In the genomic region with DNA sequence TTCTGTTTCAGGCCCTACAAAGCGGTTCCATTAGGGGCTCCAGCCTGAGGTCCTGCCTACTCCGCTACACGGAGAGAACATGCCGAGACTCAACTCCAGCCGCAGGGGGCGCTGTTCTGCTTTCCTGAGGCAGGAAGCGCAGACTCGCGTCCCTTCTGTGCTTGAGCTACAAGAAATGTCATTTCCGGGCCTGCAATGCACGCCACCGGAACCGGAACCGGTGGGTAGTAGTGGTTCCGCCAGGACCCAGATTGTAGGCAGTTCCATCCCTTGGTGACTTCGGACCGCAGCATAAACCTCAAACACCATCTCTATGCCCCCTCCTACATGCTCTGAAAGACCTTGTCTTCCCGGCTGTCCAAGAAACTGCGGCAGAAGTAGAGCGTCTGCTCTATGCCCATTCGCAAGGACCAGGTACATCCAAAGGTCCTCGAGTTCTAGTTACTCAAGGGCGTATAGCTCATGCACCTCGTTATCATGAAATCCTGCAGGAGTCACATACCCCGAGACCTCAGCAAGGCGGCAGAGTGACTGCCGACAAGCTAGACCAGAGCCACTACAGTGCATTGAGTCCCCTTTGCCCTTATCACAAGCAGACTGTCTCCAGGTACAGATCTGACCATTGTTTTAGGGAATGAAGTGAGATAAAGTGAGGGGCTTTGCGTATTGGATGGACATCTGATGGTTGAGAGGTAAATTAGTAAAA, we compare ENCODE assay signal across 7 mouse cellular contexts. TPM values are rescaled to one million over a fixed set of nuclear protein-coding genes. Genes with fewer than 3 reads are reported as not detected.
DNase-seq lines count a peak whose midpoint lies in the region; ATAC-seq lines count a peak whose summit lies in the region.

Gene Atp6v0e (plus strand): TSS at position 254 of the 706 bp plus-strand sequence.

- no peaks in the 10 kb centered on the region for H3K36me3 ChIP-seq in intestine, embryonic 16.5 days (ENCODE audit: control insufficient read depth, insufficient read depth, low read length)
- H3K36me3 ChIP-seq in midbrain, embryonic 11.5 days (ENCODE audit: control insufficient read depth, insufficient read depth, low read length): no peaks in the 10 kb centered on the region

- peak; percentile 94 for DNase-seq in adrenal gland, adult 2 months
- peak; percentile 91 for DNase-seq in embryo, embryonic 11.5 days (ENCODE audit: low read depth, low spot score)
- peak; percentile 96 to 97 for DNase-seq in gastrocnemius, postnatal 4 days (ENCODE audit: low spot score in 2 of 2)
- DNase-seq in left cerebral cortex, postnatal 36 days (ENCODE audit: low spot score in 2 of 2): peak; percentile 93
- DNase-seq in midbrain, embryonic 11.5 days (ENCODE audit: low spot score, missing footprints): peak; percentile 99
- peak; percentile 96 for DNase-seq in skeletal muscle tissue, adult 2 months (ENCODE audit: low read depth, low spot score)

- peak within 1 kb of the TSS; percentile 70 for H3K4me2 ChIP-seq in intestine, embryonic 16.5 days (ENCODE audit: low read depth, low read length)
- H3K4me2 ChIP-seq in midbrain, embryonic 11.5 days: peak within 1 kb of the TSS; percentile 87

- H3K4me1 ChIP-seq in intestine, embryonic 16.5 days (ENCODE audit: control insufficient read depth, insufficient read depth, low read length): peaks cover 7% of the 10 kb centered on the region
- H3K4me1 ChIP-seq in midbrain, embryonic 11.5 days (ENCODE audit: control insufficient read depth, insufficient read depth, low read length): peaks cover 5% of the 10 kb centered on the region

- intact Hi-C loops in left cerebral cortex, postnatal 36 days (cut with DNase I): loop anchor here (2.0 to 5.0 kb wide), 2 partner anchors 54 to 222 kb away; partner anchors contain the start of gene Crebrf

- ATAC-seq in intestine, embryonic 16.5 days: peak; percentile 88
- ATAC-seq in midbrain, embryonic 11.5 days (ENCODE audit: low FRiP score): peak; percentile 89

- no peaks in the 10 kb centered on the region for H3K27me3 ChIP-seq in intestine, embryonic 16.5 days (replicated peaks; ENCODE audit: control insufficient read depth, insufficient read depth, low read length)
- no peaks in the 10 kb centered on the region for H3K27me3 ChIP-seq in midbrain, embryonic 11.5 days (ENCODE audit: control insufficient read depth, insufficient read depth, low read length)

- peak within 1 kb of the TSS; percentile 68 for H3K4me3 ChIP-seq in intestine, embryonic 16.5 days (ENCODE audit: low read length)
- peak within 1 kb of the TSS; percentile 82 for H3K4me3 ChIP-seq in midbrain, embryonic 11.5 days (ENCODE audit: low read depth, low read length)

- H3K9ac ChIP-seq in intestine, embryonic 16.5 days (ENCODE audit: low read depth, low read length): peak within 1 kb of the TSS; percentile 73
- H3K9ac ChIP-seq in midbrain, embryonic 11.5 days (ENCODE audit: low read length): peak within 1 kb of the TSS; percentile 75

- 2% methylated on average over 28 of the region's 28 CpGs for WGBS in intestine, embryonic 16.5 days
- WGBS in midbrain, embryonic 11.5 days: under 1% methylated on average over 28 of the region's 28 CpGs

- no peaks in the 10 kb centered on the region for H3K9me3 ChIP-seq in intestine, embryonic 16.5 days (ENCODE audit: control insufficient read depth, low read length)
- H3K9me3 ChIP-seq in midbrain, embryonic 11.5 days (ENCODE audit: control insufficient read depth, low read length): no peaks in the 10 kb centered on the region

- H3K27ac ChIP-seq in intestine, embryonic 16.5 days (ENCODE audit: low read length): peak within 1 kb of the TSS; percentile 55
- H3K27ac ChIP-seq in midbrain, embryonic 11.5 days (ENCODE audit: low read depth, low read length): no peak within 1 kb of the TSS

RNA-seq across cellular contexts. Expression of gene Atp6v0e, which starts in this region (rescaled TPM):
- total RNA-seq in adrenal gland, adult 2 months (2021): 100 to 1,000 TPM; 213 to 229 TPM
- polyA plus RNA-seq in adrenal gland, adult 2 months (2012; rRNA removed): 193 and 215 TPM in 2 replicates
- total RNA-seq in gastrocnemius, postnatal 4 days (2021): 10 to 100 TPM; 54.0 to 54.7 TPM
- 311 and 334 TPM in 2 replicates for polyA plus RNA-seq in intestine, embryonic 16.5 days (2015; fragmentation: Nextera tagmentation; extraction: Ambion mirVana)
- total RNA-seq in left cerebral cortex, postnatal 36 days (2021): 10 to 100 TPM; 41.3 to 44.1 TPM
- 104 and 110 TPM in 2 replicates for polyA plus RNA-seq in midbrain, embryonic 11.5 days (2014; fragmentation: Nextera tagmentation; extraction: Ambion mirVana)
